Mouse (Mus musculus): Measurements from ENCODE around the gene Nap1l2. TPM values are rescaled to one million over a fixed set of nuclear protein-coding genes. Genes with fewer than 3 reads are reported as not detected.

Gene Nap1l2
- polyA plus RNA-seq, 1 experiment: 4.5 TPM

- no peak overlapping the region for H3K9ac ChIP-seq (ENCODE audit: low read depth, poor library complexity, severe bottlenecking)
- no peak overlapping the region for H3K27ac ChIP-seq (ENCODE audit: insufficient read depth, low read length)
- H3K9me3 ChIP-seq (replicated peaks; ENCODE audit: control insufficient read depth, insufficient read depth, low read length, poor library complexity, severe bottlenecking): no peaks in the 10 kb centered on the region
- no peak for TF ChIP-seq POLR2A (IDR thresholded peaks at IDR 0.05; ENCODE audit: insufficient read depth, low read length)
- TF ChIP-seq CTCF (IDR thresholded peaks at IDR 0.05; ENCODE audit: low read depth, low read length): no peak
- TF ChIP-seq EP300 (IDR thresholded peaks at IDR 0.05; ENCODE audit: insufficient read depth, low read depth, low read length): no peak
- H3K36me3 ChIP-seq (ENCODE audit: control insufficient read depth, insufficient read depth, low read length, poor library complexity, severe bottlenecking): no peaks in the 10 kb centered on the region
- no peak overlapping the region for H3K4me3 ChIP-seq (ENCODE audit: low read depth, low read length)
- no peaks in the 10 kb centered on the region for H3K4me1 ChIP-seq (ENCODE audit: control insufficient read depth, insufficient read depth, low read length)
- H3K27me3 ChIP-seq (ENCODE audit: control insufficient read depth, insufficient read depth, low read length, poor library complexity, severe bottlenecking): no peaks in the 10 kb centered on the region
These were observed 30.3 kb downstream of the Nap1l2 start for GRCm38 (mm10) chrX:103156134-103156533.

- Histone ChIP-seq H3K27me3 (ENCODE audit: control insufficient read depth, insufficient read depth, low read length, poor library complexity, severe bottlenecking) (no peaks in the 10 kb centered on the region; the same call in 1 of the 2 replicates), H3K36me3 (ENCODE audit: control insufficient read depth, insufficient read depth, low read length, poor library complexity, severe bottlenecking) (no peaks in the 10 kb centered on the region), H3K27ac (ENCODE audit: insufficient read depth, low read length) (no peak overlapping the region), H3K9ac (ENCODE audit: low read depth, poor library complexity, severe bottlenecking) (no peak overlapping the region), H3K9me3 (replicated peaks; ENCODE audit: control insufficient read depth, insufficient read depth, low read length, poor library complexity, severe bottlenecking) (no peaks in the 10 kb centered on the region), H3K4me3 (ENCODE audit: low read depth, low read length) (no peak overlapping the region), H3K4me1 (ENCODE audit: control insufficient read depth, insufficient read depth, low read length) (no peaks in the 10 kb centered on the region)
- no peak for TF ChIP-seq POLR2A (IDR thresholded peaks at IDR 0.05; ENCODE audit: insufficient read depth, low read length)
- TF ChIP-seq CTCF (IDR thresholded peaks at IDR 0.05; ENCODE audit: low read depth, low read length): no peak
- TF ChIP-seq EP300 (IDR thresholded peaks at IDR 0.05; ENCODE audit: insufficient read depth, low read depth, low read length): no peak
These were observed 47.9 kb downstream of the Nap1l2 start for GRCm38 (mm10) chrX:103138549-103138948.

Other genes with a start within 250 kb of the Nap1l2 start
- gene Cdx4, start 134.8 kb upstream of the Nap1l2 start, polyA plus RNA-seq (2011; ENCODE audit: insufficient read depth, insufficient read length, low read depth, missing spikeins): 1.2 and 1.5 TPM in 2 replicates
- 9.2 and 9.8 TPM in 2 replicates for gene Chic1, start 169.8 kb upstream of the Nap1l2 start, polyA plus RNA-seq (2011; ENCODE audit: insufficient read depth, insufficient read length, low read depth, missing spikeins)
- 0.75 and 0.84 TPM in 2 replicates for gene Tsx, start 227.8 kb upstream of the Nap1l2 start, polyA plus RNA-seq (2011; ENCODE audit: insufficient read depth, insufficient read length, low read depth, missing spikeins)
- gene Gm26992, start 235.4 kb upstream of the Nap1l2 start, polyA plus RNA-seq (2011; ENCODE audit: insufficient read depth, insufficient read length, low read depth, missing spikeins): not detected in 2 replicates